Mouse (Mus musculus): Measurements from ENCODE around the gene Fam71e1. TPM values are rescaled to one million over a fixed set of nuclear protein-coding genes. Genes with fewer than 3 reads are reported as not detected.

Gene Fam71e1
- total and polyA plus RNA-seq, 2 experiments from 2014 or later = 3.2 to 11.4 TPM

GRCm38 (mm10) chr7:44497361-44498055, 1.1 kb downstream of the Fam71e1 start:
- H3K36me3 ChIP-seq (replicated peaks; ENCODE audit: control insufficient read depth, insufficient read depth, low read length) = peaks cover 8% of the 10 kb centered on the region
- peaks cover 15% of the 10 kb centered on the region for H3K4me1 ChIP-seq (ENCODE audit: control insufficient read depth, insufficient read depth)
- WGBS = 88% methylated on average over 10 of the region's 10 CpGs
- no peak overlapping the region for H3K9ac ChIP-seq (replicated peaks; ENCODE audit: low read depth, low read length)
- H3K4me2 ChIP-seq (ENCODE audit: low read depth, low read length) = no peak overlapping the region
- H3K27ac ChIP-seq (ENCODE audit: low read depth) = no peak overlapping the region
- no peak for TF ChIP-seq EP300 (IDR thresholded peaks at IDR 0.05; ENCODE audit: low read depth)
- TF ChIP-seq CTCF (IDR thresholded peaks at IDR 0.05; ENCODE audit: low read depth) = no peak
- ATAC-seq (ENCODE audit: insufficient read depth, low read depth) (no peak), DNase-seq (ENCODE audit: low spot score) (no peak)
- H3K4me3 ChIP-seq (ENCODE audit: low read depth, low read length) = no peak overlapping the region
- no peaks in the 10 kb centered on the region for H3K9me3 ChIP-seq (replicated peaks; ENCODE audit: control insufficient read depth, low read length)
- no peaks in the 10 kb centered on the region; the same call in 1 of the 2 replicates for H3K27me3 ChIP-seq (ENCODE audit: control insufficient read depth, insufficient read depth, low read length)

GRCm38 (mm10) chr7:44498922-44499321, 2.5 kb downstream of the Fam71e1 start:
- DNase-seq (ENCODE audit: low spot score) = no peak
- TF ChIP-seq CTCF (IDR thresholded peaks at IDR 0.05; ENCODE audit: low read depth) = no peak
- no peak for TF ChIP-seq EP300 (IDR thresholded peaks at IDR 0.05; ENCODE audit: low read depth)
- 72% methylated on average over 1 of the region's 1 CpGs for WGBS
- H3K27me3 ChIP-seq (ENCODE audit: control insufficient read depth, insufficient read depth, low read length) = no peaks in the 10 kb centered on the region; the same call in 1 of the 2 replicates
- H3K4me2 ChIP-seq (ENCODE audit: low read depth, low read length) = no peak overlapping the region
- ATAC-seq (ENCODE audit: insufficient read depth, low read depth) = no peak
- no peaks in the 10 kb centered on the region for H3K36me3 ChIP-seq (replicated peaks; ENCODE audit: control insufficient read depth, insufficient read depth, low read length)
- no peak overlapping the region for H3K4me3 ChIP-seq (ENCODE audit: low read depth, low read length)
- no peak overlapping the region for H3K27ac ChIP-seq (ENCODE audit: low read depth)
- H3K9me3 ChIP-seq (replicated peaks; ENCODE audit: control insufficient read depth, low read length) = no peaks in the 10 kb centered on the region
- H3K4me1 ChIP-seq (ENCODE audit: control insufficient read depth, insufficient read depth) = peaks cover 15% of the 10 kb centered on the region
- no peak overlapping the region for H3K9ac ChIP-seq (replicated peaks; ENCODE audit: low read depth, low read length)

GRCm38 (mm10) chr7:44500046-44500445, 3.7 kb downstream of the Fam71e1 start:
- Histone ChIP-seq H3K9ac (replicated peaks; ENCODE audit: low read depth, low read length) (no peak overlapping the region), H3K4me2 (ENCODE audit: low read depth, low read length) (no peak overlapping the region), H3K27ac (ENCODE audit: low read depth) (no peak overlapping the region), H3K4me3 (ENCODE audit: low read depth, low read length) (no peak overlapping the region), H3K4me1 (ENCODE audit: control insufficient read depth, insufficient read depth) (peaks cover 15% of the 10 kb centered on the region), H3K9me3 (replicated peaks; ENCODE audit: control insufficient read depth, low read length) (0 out of 2 replicates have a peak, but pooled peaks cover 4% of the 10 kb centered on the region), H3K27me3 (ENCODE audit: control insufficient read depth, insufficient read depth, low read length) (no peaks in the 10 kb centered on the region; the same call in 1 of the 2 replicates), H3K36me3 (replicated peaks; ENCODE audit: control insufficient read depth, insufficient read depth, low read length) (no peaks in the 10 kb centered on the region)
- ATAC-seq (ENCODE audit: insufficient read depth, low read depth) = no peak
- TF ChIP-seq EP300 (IDR thresholded peaks at IDR 0.05; ENCODE audit: low read depth) = no peak
- TF ChIP-seq CTCF (IDR thresholded peaks at IDR 0.05; ENCODE audit: low read depth) = no peak
- no peak for DNase-seq (ENCODE audit: low spot score)
- WGBS = 38% methylated on average over 20 of the region's 20 CpGs

DNA sequence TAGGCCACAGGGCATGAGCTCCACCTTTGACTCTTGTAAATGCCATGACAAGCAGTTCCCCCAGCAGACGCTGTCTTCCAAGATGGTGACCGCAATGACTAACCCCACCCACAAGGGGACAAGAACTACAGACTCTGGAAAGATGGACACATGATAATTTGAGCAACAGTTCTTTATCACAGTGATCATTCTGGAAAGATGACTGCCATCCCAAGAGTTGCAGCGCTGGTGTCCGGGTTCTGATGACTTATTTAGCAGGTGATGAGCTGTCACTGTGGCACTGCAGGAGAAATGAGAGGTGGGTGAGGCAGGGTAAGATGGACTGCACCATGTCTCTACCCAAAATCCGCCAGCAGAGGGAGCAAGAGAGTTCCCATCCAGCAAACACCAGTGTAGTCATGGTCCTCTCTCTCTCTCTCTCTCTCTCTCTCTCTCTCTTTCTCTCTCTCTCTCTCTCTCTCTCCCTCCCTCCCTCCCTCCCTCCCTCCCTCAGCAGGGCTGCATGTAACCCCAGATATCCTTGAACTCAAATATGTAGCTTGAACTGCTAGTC, 5.3 kb downstream of the Fam71e1 start:
- Histone ChIP-seq H3K4me2 (ENCODE audit: low read depth, low read length) (no peak overlapping the region), H3K9me3 (replicated peaks; ENCODE audit: control insufficient read depth, low read length) (0 out of 2 replicates have a peak, but pooled peaks cover 4% of the 10 kb centered on the region), H3K4me1 (ENCODE audit: control insufficient read depth, insufficient read depth) (peaks cover 5% of the 10 kb centered on the region), H3K27me3 (ENCODE audit: control insufficient read depth, insufficient read depth, low read length) (no peaks in the 10 kb centered on the region; the same call in 1 of the 2 replicates), H3K9ac (replicated peaks; ENCODE audit: low read depth, low read length) (no peak overlapping the region), H3K4me3 (ENCODE audit: low read depth, low read length) (no peak overlapping the region), H3K36me3 (replicated peaks; ENCODE audit: control insufficient read depth, insufficient read depth, low read length) (no peaks in the 10 kb centered on the region), H3K27ac (ENCODE audit: low read depth) (no peak overlapping the region)
- peak; percentile 73 for ATAC-seq (ENCODE audit: insufficient read depth, low read depth)
- no peak for DNase-seq (ENCODE audit: low spot score)
- TF ChIP-seq EP300 (IDR thresholded peaks at IDR 0.05; ENCODE audit: low read depth) = no peak
- TF ChIP-seq CTCF (IDR thresholded peaks at IDR 0.05; ENCODE audit: low read depth) = peak; percentile 70
- WGBS = 38% methylated on average over 5 of the region's 5 CpGs

DNA sequence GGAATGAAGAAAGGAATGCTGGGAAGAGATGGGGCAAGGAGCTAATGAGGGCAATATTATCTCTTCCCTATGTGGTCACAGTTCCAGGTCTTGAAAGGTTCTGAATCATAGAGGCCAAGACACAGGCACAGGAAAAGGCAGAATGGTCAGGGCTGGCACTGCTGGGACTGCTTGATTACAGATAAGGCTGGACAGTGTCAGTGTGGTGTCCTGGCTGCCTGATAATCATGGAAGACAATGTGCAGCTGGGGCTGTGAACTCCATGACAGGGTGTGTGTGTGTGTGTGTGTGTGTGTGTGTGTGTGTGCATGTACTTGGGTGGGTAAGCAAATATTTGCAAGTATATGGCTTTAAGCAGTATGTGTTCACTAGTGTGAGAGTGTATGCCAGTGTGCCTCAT, 11.1 kb downstream of the Fam71e1 start:
- Histone ChIP-seq H3K27me3 (ENCODE audit: control insufficient read depth, insufficient read depth, low read length) (no peaks in the 10 kb centered on the region), H3K4me1 (ENCODE audit: control insufficient read depth, insufficient read depth) (no peaks in the 10 kb centered on the region), H3K4me3 (ENCODE audit: low read depth, low read length) (no peak overlapping the region), H3K4me2 (ENCODE audit: low read depth, low read length) (no peak overlapping the region), H3K27ac (ENCODE audit: low read depth) (no peak overlapping the region), H3K9ac (replicated peaks; ENCODE audit: low read depth, low read length) (no peak overlapping the region), H3K9me3 (replicated peaks; ENCODE audit: control insufficient read depth, low read length) (0 out of 2 replicates have a peak, but pooled peaks cover 4% of the 10 kb centered on the region), H3K36me3 (replicated peaks; ENCODE audit: control insufficient read depth, insufficient read depth, low read length) (no peaks in the 10 kb centered on the region)
- no peak for DNase-seq (ENCODE audit: low spot score)
- TF ChIP-seq CTCF (IDR thresholded peaks at IDR 0.05; ENCODE audit: low read depth) (no peak), EP300 (IDR thresholded peaks at IDR 0.05; ENCODE audit: low read depth) (no peak)
- no peak for ATAC-seq (ENCODE audit: insufficient read depth, low read depth)
